ENCODE assay signal across 22 mouse cellular contexts in genomic region chr8:81849976-81850375, GRCm38 (mm10).
DNase-seq lines count a peak whose midpoint lies in the region; ATAC-seq and TF ChIP-seq lines count a peak whose summit lies in the region.
"Had no signal": no experiment of that assay in that cellular context is flagged by ENCODE, and none has a peak within 500 bp of the region (broad histone marks: within the 10 kb centered on the region; RNA-seq: fewer than 3 reads in every experiment).

No protein-coding gene starts in this region.

- 36% methylated on average over 1 of the region's 1 CpGs for whole genome bisulfite sequencing in lung, embryonic 14.5 days
- WGBS in lung, postnatal 0 days, result 26% methylated on average over 1 of the region's 1 CpGs

- TF ChIP-seq EP300 in lung, postnatal 0 days (IDR thresholded peaks at IDR 0.05), result no peak

- DNase-seq in cerebellum, postnatal 4 days (ENCODE audit: low spot score in 2 of 2), result no peak
- peak; percentile 62 for DNase-seq in heart, adult 11 months
- no peak for DNase-seq in heart, adult 18-20 months
- peak; percentile 3 for DNase-seq in lung, embryonic 14.5 days
- DNase-seq in lung, postnatal 0 days (ENCODE audit: low spot score), result no peak
- DNase-seq in urinary bladder, adult 2 months (ENCODE audit: low spot score), result no peak
- DNase-seq: adrenal gland, adult 8-10 months; adrenal gland, postnatal 36 days; embryo, embryonic 11 days; gastrocnemius, adult 2 months; gastrocnemius, postnatal 25 days; heart, postnatal 10 days; heart, postnatal 4 days had no signal

- peak; percentile 45 for ATAC-seq in cerebellum, adult (ENCODE audit: insufficient number of reproducible peaks, low FRiP score, low TSS enrichment)
- no peak for ATAC-seq in lung, embryonic 14.5 days (ENCODE audit: insufficient read depth)
- no peak for ATAC-seq in lung, postnatal 0 days
- ATAC-seq: forebrain, embryonic 14.5 days; hindbrain, postnatal 0 days had no signal

- no peak overlapping the region for H3K9ac ChIP-seq in lung, embryonic 14.5 days
- no peak overlapping the region for H3K9ac ChIP-seq in lung, postnatal 0 days (replicated peaks; ENCODE audit: low read depth)
- H3K9ac ChIP-seq: embryonic facial prominence, embryonic 15.5 days; hindbrain, embryonic 12.5 days had no signal

- H3K27ac ChIP-seq in lung, embryonic 14.5 days (ENCODE audit: low read depth), result no peak overlapping the region
- no peak overlapping the region for H3K27ac ChIP-seq in lung, postnatal 0 days (ENCODE audit: low read length)
- H3K27ac ChIP-seq: embryonic facial prominence, embryonic 15.5 days; forebrain, embryonic 10.5 days; gastrocnemius, adult 2 months; heart, embryonic 10.5 days; hindbrain, embryonic 12.5 days; hindbrain, postnatal 0 days had no signal

- no peaks in the 10 kb centered on the region for H3K27me3 ChIP-seq in lung, embryonic 14.5 days (ENCODE audit: insufficient read depth, low read length)
- H3K27me3 ChIP-seq in lung, postnatal 0 days (replicated peaks; ENCODE audit: insufficient read depth, low read length), result no peaks in the 10 kb centered on the region
- H3K27me3 ChIP-seq: CH12.LX; embryonic facial prominence, embryonic 15.5 days; hindbrain, embryonic 12.5 days had no signal

- TF ChIP-seq CTCF in lung, embryonic 14.5 days (IDR thresholded peaks at IDR 0.05; ENCODE audit: low read depth), result no peak
- no peak for TF ChIP-seq CTCF in lung, postnatal 0 days (IDR thresholded peaks at IDR 0.05)

- no peaks in the 10 kb centered on the region for H3K4me1 ChIP-seq in lung, embryonic 14.5 days (ENCODE audit: insufficient read depth)
- no peaks in the 10 kb centered on the region for H3K4me1 ChIP-seq in lung, postnatal 0 days (ENCODE audit: insufficient read depth, low read depth, low read length)
- H3K4me1 ChIP-seq: embryonic facial prominence, embryonic 15.5 days; forebrain, embryonic 10.5 days; hindbrain, embryonic 12.5 days had no signal

- H3K36me3 ChIP-seq in lung, embryonic 14.5 days (ENCODE audit: insufficient read depth), result no peaks in the 10 kb centered on the region
- H3K36me3 ChIP-seq in lung, postnatal 0 days (ENCODE audit: insufficient read depth, low read length), result no peaks in the 10 kb centered on the region
- H3K36me3 ChIP-seq: embryonic facial prominence, embryonic 15.5 days; forebrain, embryonic 10.5 days; heart, embryonic 10.5 days; hindbrain, embryonic 12.5 days had no signal

- H3K4me2 ChIP-seq in lung, embryonic 14.5 days, result no peak overlapping the region
- H3K4me2 ChIP-seq in lung, postnatal 0 days (replicated peaks; ENCODE audit: low read depth, low read length), result no peak overlapping the region
- H3K4me2 ChIP-seq: embryonic facial prominence, embryonic 15.5 days; hindbrain, embryonic 12.5 days had no signal

- H3K9me3 ChIP-seq in lung, embryonic 14.5 days (ENCODE audit: low read depth, low read length), result no peaks in the 10 kb centered on the region
- H3K9me3 ChIP-seq in lung, postnatal 0 days (ENCODE audit: low read length), result no peaks in the 10 kb centered on the region
- H3K9me3 ChIP-seq: embryonic facial prominence, embryonic 15.5 days; forebrain, embryonic 10.5 days; heart, embryonic 10.5 days; hindbrain, embryonic 12.5 days had no signal

- H3K4me3 ChIP-seq in lung, embryonic 14.5 days (ENCODE audit: low read depth, low read length), result no peak overlapping the region
- H3K4me3 ChIP-seq in lung, postnatal 0 days (ENCODE audit: low read depth, low read length), result no peak overlapping the region
- H3K4me3 ChIP-seq: embryonic facial prominence, embryonic 15.5 days; erythroblast, embryonic 14.5 days; forebrain, embryonic 10.5 days; gastrocnemius, adult 2 months; heart, embryonic 10.5 days; hindbrain, embryonic 12.5 days had no signal

Comparison
In these comparisons a context has a peak if more than half of its experiments do, and no peak if none do; other contexts are left out.
1. DNase-seq: peak in heart, adult 11 months (single experiment) and lung, embryonic 14.5 days (single experiment); none in cerebellum, postnatal 4 days (0 of 2), heart, adult 18-20 months (0 of 2), lung, postnatal 0 days (single experiment) and urinary bladder, adult 2 months (single experiment).